Mouse (Mus musculus) heart, postnatal 25 days (tissue): Measurements from ENCODE around the gene Atox1. TPM values are rescaled to one million over a fixed set of nuclear protein-coding genes. Genes with fewer than 3 reads are reported as not detected.
"Not testable (repeated sequence)": the region's sequence is repeated elsewhere in the genome, so short reads cannot be mapped to it uniquely, and the experiment has no call there.

Experiments used
- DNase-seq: peaks from one replicate; pipeline ENCODE4 v3.0.0; 2022; ENCODE audit warnings: low spot score
- intact Hi-C: fragments of 180-260 bp; cut with DNase I; formaldehyde crosslinking; loops from one replicate; pipeline ENCODE4 v1.15.1; 2025
- total RNA-seq, 2 experiments: library from RNA; stranded (reverse); gene quantifications; 2 replicates each; pipeline ENCODE4 v1.2.3; 2021

The Atox1 gene
- total RNA-seq, 2 experiments from 2014 or later: 113 to 124 TPM

DNA sequence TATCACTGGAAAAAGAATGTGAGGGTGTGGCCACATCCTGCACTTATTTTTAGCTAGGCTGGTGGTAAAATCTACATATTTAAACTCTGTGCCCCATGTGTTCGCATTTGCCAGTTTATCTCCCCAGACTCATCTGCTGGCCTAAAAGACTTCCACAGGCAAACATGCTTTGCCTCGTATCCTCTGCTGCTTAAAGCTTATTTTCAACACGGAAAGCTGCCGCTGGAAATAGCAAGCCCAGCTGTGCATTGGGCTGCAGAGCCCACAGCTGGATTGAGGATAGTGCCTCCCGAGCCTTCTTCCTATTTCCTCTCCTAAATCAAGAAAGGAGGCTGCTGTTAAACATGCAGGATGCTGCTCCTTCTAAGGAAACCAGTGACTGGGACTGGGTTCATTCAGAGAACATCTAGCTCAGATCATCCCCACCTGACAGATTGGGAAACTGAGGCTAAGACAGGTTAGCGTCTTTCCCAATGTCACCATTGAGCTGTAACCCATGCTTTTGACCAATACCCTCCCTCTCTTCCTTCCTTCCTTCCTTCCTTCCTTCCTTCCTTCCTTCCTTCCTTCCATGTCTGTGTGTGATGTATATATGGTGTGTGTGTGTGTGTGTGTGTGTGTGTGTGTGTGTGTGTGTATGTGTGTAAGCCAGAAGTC, 44.3 kb downstream of the Atox1 start:
- intact Hi-C loops: no loop called here

GRCm38 (mm10) chr11:55415731-55416130, 45.3 kb downstream of the Atox1 start:
- intact Hi-C loops, DNase-seq: not testable (repeated sequence)

More for the DNA sequence above, 44.3 kb downstream of the Atox1 start:
- DNase-seq: no peak

- DNase-seq: no peak
- intact Hi-C loops: no loop called here
Measured at GRCm38 (mm10) chr11:55415036-55415704, 45.9 kb downstream of the Atox1 start.

DNA sequence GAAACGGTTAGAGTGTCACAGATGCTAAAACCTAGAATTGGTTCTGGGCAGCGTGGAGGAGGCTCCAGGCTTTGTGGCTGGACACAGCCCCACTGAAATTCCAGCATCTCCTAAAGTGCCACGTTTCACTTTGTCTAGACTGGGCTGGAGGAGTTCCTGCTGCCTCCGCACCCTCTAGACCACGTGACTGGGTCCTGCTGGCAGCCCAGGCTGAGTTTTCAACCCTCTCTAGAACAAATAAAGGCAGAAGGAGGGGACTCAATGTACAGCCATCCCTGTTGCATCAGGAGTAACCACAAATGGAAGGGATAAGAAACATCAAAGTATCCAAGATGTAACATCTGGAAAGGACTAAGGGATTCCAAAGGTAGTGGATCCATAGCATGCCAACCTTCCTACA, 46.7 kb downstream of the Atox1 start:
- peak; percentile 66 for DNase-seq
- intact Hi-C loops: no loop called here

- intact Hi-C loops: no loop called here
Measured at GRCm38 (mm10) chr11:55413416-55413796, 47.6 kb downstream of the Atox1 start.

DNA sequence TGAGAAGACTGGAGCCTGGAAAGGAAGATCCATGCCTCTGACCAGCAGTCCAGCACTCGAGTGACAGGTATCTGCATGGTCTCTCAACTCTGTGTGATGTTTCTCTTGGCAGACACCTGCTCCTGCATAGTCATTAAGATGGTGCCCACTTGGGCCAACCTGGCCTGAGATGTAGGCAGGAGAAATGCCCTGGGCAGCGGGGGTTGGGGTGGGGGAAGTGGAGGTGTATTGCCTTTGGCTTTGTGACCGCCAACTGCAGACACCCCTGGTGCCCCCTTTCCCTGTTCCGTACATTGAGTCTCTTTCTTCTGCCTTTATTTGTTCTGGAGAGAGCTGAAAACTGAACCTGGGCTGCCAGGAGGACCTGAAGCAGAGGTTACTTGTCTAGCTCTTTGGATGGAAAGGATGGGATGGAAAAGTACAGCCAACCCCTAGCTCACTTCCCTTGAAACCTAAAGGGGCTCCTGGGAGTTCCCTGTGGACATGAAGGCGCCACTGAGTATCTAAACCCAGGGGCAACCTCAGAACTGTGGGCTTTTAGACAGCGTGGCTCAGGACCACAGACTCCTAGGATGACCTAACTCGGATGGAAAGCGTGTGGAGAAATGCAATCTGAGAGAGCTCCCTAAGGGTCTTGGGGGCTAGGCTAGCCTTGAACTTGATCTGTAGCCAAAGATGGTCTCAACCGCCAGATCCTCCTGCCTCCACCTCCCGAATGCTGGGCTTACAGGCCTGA, 48.2 kb downstream of the Atox1 start:
- intact Hi-C loops: no loop called here
- no peak for DNase-seq

More at GRCm38 (mm10) chr11:55413416-55413796, 47.6 kb downstream of the Atox1 start:
- DNase-seq: no peak

DNA sequence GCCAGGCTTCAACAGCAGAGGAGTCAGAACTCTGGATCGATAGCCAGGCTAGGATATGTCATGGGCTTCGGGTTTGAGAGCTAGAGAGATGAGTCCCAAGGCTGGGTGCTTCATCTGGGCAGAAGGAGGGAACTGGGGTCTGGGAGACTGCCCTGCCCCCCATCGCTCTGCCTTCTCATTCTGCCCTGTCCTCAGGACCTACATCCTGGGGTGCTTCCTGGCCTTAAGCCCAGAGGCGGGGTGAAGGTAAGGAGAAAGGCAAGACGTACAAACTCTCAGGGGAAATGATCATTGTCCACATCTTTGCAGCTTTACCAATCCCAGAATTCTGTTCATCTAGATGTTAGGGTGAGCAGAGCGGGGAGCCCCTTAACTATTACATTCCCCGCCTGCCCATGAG, 49.0 kb downstream of the Atox1 start:
- intact Hi-C loops: no loop called here
- DNase-seq: no peak

DNA sequence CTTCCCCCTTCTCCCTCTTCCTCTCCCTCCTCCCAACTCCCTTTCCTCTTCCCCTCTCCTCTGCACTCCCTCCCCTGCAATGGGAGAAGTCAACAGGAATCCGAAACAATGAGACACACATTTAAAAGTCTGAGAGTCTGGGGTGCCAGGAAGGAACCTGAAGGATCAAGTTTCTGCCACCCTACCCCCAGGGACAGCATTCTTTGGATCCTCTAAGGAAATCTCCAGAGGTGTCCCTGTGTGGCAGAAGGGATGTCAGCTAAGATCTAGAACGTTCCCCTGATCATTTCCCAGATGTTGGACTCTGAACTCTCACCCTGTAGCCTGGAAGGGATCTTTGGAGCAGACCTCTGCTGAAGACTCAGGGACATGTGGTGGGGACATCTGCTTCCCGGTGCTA, 50.5 kb downstream of the Atox1 start:
- intact Hi-C loops: no loop called here
- no peak for DNase-seq

DNA sequence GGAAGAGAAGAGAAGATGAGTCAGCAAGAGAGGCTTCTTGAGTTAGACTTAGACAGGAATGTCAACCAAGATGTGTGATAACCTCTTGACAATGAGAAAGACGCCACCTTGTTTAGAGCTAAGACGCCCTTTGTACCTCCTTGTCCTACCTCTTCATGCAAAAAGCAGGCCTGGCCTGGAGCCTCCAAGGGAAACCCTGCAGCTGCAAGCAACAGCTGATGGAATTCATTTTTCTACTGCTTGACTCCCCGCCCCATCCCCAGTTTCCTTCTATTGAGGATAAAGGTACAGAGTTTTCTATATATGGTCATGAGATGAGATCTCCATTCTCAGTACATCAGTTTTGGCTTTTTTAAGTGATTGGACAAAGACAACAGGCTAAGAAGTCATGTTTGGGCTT, 51.0 kb downstream of the Atox1 start:
- intact Hi-C loops: no loop called here
- no peak for DNase-seq

GRCm38 (mm10) chr11:55407133-55407532, 53.9 kb downstream of the Atox1 start:
- intact Hi-C loops: no loop called here
- no peak for DNase-seq

DNA sequence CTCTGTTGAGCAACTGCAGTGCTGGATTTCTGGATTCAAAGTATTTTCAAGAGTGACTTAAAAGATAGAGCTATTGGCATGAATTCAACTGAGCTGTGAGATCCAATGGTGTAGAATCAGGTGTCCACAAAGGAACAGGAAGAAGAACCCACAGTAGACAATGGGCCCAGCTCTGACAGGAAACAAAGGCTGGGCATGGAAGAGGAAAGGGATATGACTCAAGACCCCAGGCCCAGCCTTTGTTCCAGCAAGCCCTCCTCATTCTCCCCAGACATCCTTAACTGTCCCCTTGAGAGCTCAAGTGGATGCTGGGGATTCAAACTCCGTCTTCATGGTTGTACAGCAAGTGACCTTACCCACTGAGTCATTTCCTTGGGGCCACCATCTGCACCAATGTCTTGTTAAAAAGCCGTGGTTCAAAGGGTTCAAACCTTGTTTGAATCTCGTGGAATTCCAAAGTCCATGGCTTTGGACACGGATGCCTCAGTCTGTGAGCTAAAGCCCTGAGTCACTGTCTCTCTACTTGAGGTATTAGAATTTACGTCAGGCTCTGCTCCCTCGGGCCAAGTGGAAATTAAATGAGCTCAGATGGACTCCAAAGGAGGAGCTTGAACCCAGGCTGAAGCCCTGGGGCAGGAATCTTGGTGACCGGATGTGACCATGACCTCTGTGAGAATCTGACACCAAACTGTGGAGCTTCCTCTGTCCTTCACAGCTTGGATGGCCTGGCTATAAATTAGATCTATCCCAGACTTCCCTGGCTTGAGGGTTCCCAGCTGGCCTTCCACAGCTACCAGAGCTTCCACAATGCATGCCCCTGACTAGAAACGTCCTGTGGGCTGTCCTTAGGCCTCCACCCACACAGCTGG, 55.2 kb downstream of the Atox1 start:
- peak; percentile 51 for DNase-seq
- intact Hi-C loops: no loop called here

GRCm38 (mm10) chr11:55404659-55405457, 56.2 kb downstream of the Atox1 start:
- DNase-seq: no peak
- intact Hi-C loops: no loop called here

DNA sequence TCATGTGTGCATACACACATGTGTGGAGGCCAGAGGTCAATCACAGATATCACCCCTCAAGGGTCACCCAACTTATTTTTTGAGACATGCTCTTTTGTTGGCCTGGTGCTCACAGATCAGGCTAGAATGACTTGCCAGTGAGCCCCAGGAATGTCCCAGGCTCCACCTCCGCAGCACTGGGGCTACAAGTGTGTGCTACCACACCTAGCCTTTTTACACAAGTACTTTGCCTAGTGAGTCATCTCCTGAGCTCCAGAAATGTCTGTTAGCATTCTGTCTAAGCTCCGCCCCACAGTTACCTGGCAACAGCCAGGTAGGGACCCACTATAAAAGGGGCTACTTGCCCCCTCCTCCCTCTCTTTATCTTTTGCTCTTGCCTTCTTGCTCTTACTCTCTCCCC, 60.2 kb downstream of the Atox1 start:
- intact Hi-C loops: no loop called here

GRCm38 (mm10) chr11:55398371-55398770, 62.7 kb downstream of the Atox1 start:
- no peak for DNase-seq
- intact Hi-C loops: no loop called here

More for the DNA sequence above, 60.2 kb downstream of the Atox1 start:
- DNase-seq: no peak

GRCm38 (mm10) chr11:55397441-55397840, 63.6 kb downstream of the Atox1 start:
- DNase-seq: peak; percentile 62
- intact Hi-C loops: loop anchor here (2.0 kb wide), 1 partner anchor 21 kb away; no protein-coding TSS in a partner anchor

- DNase-seq: no peak
Measured at GRCm38 (mm10) chr11:55397036-55397435, 64.0 kb downstream of the Atox1 start.

More at GRCm38 (mm10) chr11:55397036-55397435, 64.0 kb downstream of the Atox1 start:
- intact Hi-C loops: loop anchor here (2.0 kb wide), 1 partner anchor 22 kb away; no protein-coding TSS in a partner anchor
